Comparison of ENCODE assay signal across 8 mouse cellular contexts in the genomic region with DNA sequence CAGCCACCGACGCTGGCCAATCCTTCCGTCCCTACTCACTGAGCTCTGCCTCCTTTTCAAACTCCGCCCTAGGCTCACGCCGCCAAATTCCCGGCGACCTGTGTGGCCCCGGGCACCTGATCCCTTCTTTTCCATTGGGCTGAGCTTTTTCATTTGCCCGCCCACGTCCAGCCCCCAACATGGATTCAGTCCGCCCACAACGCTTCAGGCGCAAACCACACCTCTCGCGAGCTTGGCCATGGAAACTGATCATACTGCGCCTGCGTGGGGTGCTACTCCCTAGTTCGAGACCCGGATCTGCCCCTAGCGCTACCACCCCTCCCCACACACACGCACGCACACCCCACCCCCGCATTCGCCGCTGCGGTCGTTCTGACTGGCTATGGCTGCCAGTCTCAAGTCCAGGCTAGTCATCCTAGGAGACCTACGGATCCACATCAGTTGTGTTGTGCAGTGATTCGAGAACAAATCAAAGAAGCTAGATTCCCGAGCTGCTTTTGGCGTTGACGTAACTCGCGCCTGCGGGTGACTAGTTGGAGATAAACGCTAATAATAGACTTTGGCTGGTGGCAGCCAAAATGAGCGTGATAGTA. TPM values are rescaled to one million over a fixed set of nuclear protein-coding genes. Genes with fewer than 3 reads are reported as not detected.
DNase-seq lines count a peak whose midpoint lies in the region; ATAC-seq and TF ChIP-seq lines count a peak whose summit lies in the region.

No protein-coding gene starts in this region.

- TF ChIP-seq CTCF in G1E (IDR thresholded peaks at IDR 0.05; ENCODE audit: low read depth, low read length), result no peak
- TF ChIP-seq CTCF in layer of hippocampus, adult 2 months (conservative IDR thresholded peaks at IDR 0.05), result no peak
- TF ChIP-seq CTCF in lung, embryonic 14.5 days (IDR thresholded peaks at IDR 0.05; ENCODE audit: low read depth), result no peak
- no peak for TF ChIP-seq CTCF in olfactory bulb, adult 2 months (IDR thresholded peaks at IDR 0.05; ENCODE audit: insufficient read depth, low read depth, low read length)
- no peak for TF ChIP-seq CTCF in thymus, adult 2 months (IDR thresholded peaks at IDR 0.05; ENCODE audit: borderline replicate concordance, control insufficient read depth, extremely low read depth, insufficient read depth, low read length, poor library complexity)

- peaks cover 6% of the 10 kb centered on the region for H3K36me3 ChIP-seq in G1E (replicated peaks)
- no peaks in the 10 kb centered on the region for H3K36me3 ChIP-seq in forebrain, embryonic 16.5 days (ENCODE audit: control insufficient read depth, insufficient read depth)
- no peaks in the 10 kb centered on the region for H3K36me3 ChIP-seq in lung, embryonic 14.5 days (ENCODE audit: insufficient read depth)
- no peaks in the 10 kb centered on the region for H3K36me3 ChIP-seq in thymus, adult 2 months (ENCODE audit: control insufficient read depth, insufficient read depth, low read length)

- ATAC-seq in G1E (ENCODE audit: extremely low read depth, insufficient number of reproducible peaks, low FRiP score, poor library complexity, severe bottlenecking), result peak; percentile 98; the same call in 1 of the 2 replicates
- ATAC-seq in forebrain, embryonic 16.5 days, result peak; percentile 99
- ATAC-seq in lung, embryonic 14.5 days (ENCODE audit: insufficient read depth), result peak; percentile 99

- H3K27ac ChIP-seq in forebrain, embryonic 16.5 days (ENCODE audit: low read length), result peak overlapping the region; percentile 66
- peak overlapping the region; percentile 85 for H3K27ac ChIP-seq in layer of hippocampus, adult 2 months
- H3K27ac ChIP-seq in lung, embryonic 14.5 days (ENCODE audit: low read depth), result no peak overlapping the region
- H3K27ac ChIP-seq in olfactory bulb, adult 2 months (ENCODE audit: insufficient read depth, low read depth, low read length), result peak overlapping the region; percentile 90
- no peak overlapping the region for H3K27ac ChIP-seq in thymus, adult 2 months (ENCODE audit: control insufficient read depth, insufficient read depth, low read length)

- 17% methylated on average over 37 of the region's 38 CpGs for WGBS in forebrain, embryonic 16.5 days
- WGBS in lung, embryonic 14.5 days, result 7% methylated on average over 38 of the region's 38 CpGs
- WGBS in olfactory bulb, adult 2 months, result 11% methylated on average over 38 of the region's 38 CpGs
- WGBS in thymus, adult 2 months, result 4% methylated on average over 38 of the region's 38 CpGs

- intact Hi-C loops in heart, postnatal 36 days (cut with DNase I), result no loop called here

- no peaks in the 10 kb centered on the region for H3K9me3 ChIP-seq in G1E (replicated peaks)
- H3K9me3 ChIP-seq in forebrain, embryonic 16.5 days (ENCODE audit: control insufficient read depth, low read length), result no peaks in the 10 kb centered on the region
- no peaks in the 10 kb centered on the region for H3K9me3 ChIP-seq in lung, embryonic 14.5 days (ENCODE audit: low read depth, low read length)

- peak overlapping the region; percentile 53 for H3K9ac ChIP-seq in forebrain, embryonic 16.5 days (replicated peaks; ENCODE audit: low read depth, low read length)
- peak overlapping the region; percentile 34 for H3K9ac ChIP-seq in lung, embryonic 14.5 days

- H3K4me2 ChIP-seq in forebrain, embryonic 16.5 days (ENCODE audit: low read length), result peak overlapping the region; percentile 49
- peak overlapping the region; percentile 58 for H3K4me2 ChIP-seq in lung, embryonic 14.5 days

- H3K4me1 ChIP-seq in G1E (ENCODE audit: insufficient read depth, low read depth, low read length), result peaks cover 14% of the 10 kb centered on the region
- peaks cover 6% of the 10 kb centered on the region for H3K4me1 ChIP-seq in forebrain, embryonic 16.5 days (replicated peaks; ENCODE audit: control insufficient read depth, insufficient read depth, low read length)
- H3K4me1 ChIP-seq in lung, embryonic 14.5 days (ENCODE audit: insufficient read depth), result no peaks in the 10 kb centered on the region
- H3K4me1 ChIP-seq in olfactory bulb, adult 2 months (ENCODE audit: control insufficient read depth, insufficient read depth, low read length), result peaks cover 8% of the 10 kb centered on the region
- peaks cover 12% of the 10 kb centered on the region for H3K4me1 ChIP-seq in thymus, adult 2 months (replicated peaks; ENCODE audit: control insufficient read depth, insufficient read depth, low read length)

- TF ChIP-seq POLR2A in olfactory bulb, adult 2 months (IDR thresholded peaks at IDR 0.05; ENCODE audit: insufficient read depth, low read depth, low read length), result no peak
- TF ChIP-seq POLR2A in thymus, adult 2 months (IDR thresholded peaks at IDR 0.05; ENCODE audit: control insufficient read depth, extremely low read depth, insufficient read depth, low read length, poor library complexity), result no peak

- no peaks in the 10 kb centered on the region for H3K27me3 ChIP-seq in G1E (ENCODE audit: insufficient read depth, low read length)
- no peaks in the 10 kb centered on the region for H3K27me3 ChIP-seq in forebrain, embryonic 16.5 days (replicated peaks; ENCODE audit: control insufficient read depth, insufficient read depth, low read length)
- no peaks in the 10 kb centered on the region for H3K27me3 ChIP-seq in lung, embryonic 14.5 days (ENCODE audit: insufficient read depth, low read length)
- no peaks in the 10 kb centered on the region for H3K27me3 ChIP-seq in thymus, adult 2 months (ENCODE audit: control insufficient read depth, insufficient read depth, low read length)

- peak overlapping the region; percentile 70 for H3K4me3 ChIP-seq in G1E (ENCODE audit: low read depth, low read length)
- H3K4me3 ChIP-seq in forebrain, embryonic 16.5 days (replicated peaks; ENCODE audit: low read length), result peak overlapping the region; percentile 58
- H3K4me3 ChIP-seq in layer of hippocampus, adult 2 months, result peak overlapping the region; percentile 51
- peak overlapping the region; percentile 48 for H3K4me3 ChIP-seq in lung, embryonic 14.5 days (ENCODE audit: low read depth, low read length)
- H3K4me3 ChIP-seq in olfactory bulb, adult 2 months (ENCODE audit: insufficient read depth, low read depth, low read length), result peak overlapping the region; percentile 58
- peak overlapping the region; percentile 80 for H3K4me3 ChIP-seq in thymus, adult 2 months (ENCODE audit: control insufficient read depth, insufficient read depth, low read length)

- peak; percentile 78 for DNase-seq in G1E (ENCODE audit: low spot score)
- peak; percentile 85 to 95 for DNase-seq in cerebellum, adult 18-20 months
- DNase-seq in heart, postnatal 36 days, result peak; percentile 88 to 89
- DNase-seq in layer of hippocampus, adult 2 months (ENCODE audit: low spot score in 2 of 2), result peak; percentile 90 to 96
- DNase-seq in lung, embryonic 14.5 days, result peak; percentile 95
- DNase-seq in thymus, adult 2 months, result peak; percentile 72

RNA-seq across cellular contexts. Expression of a gene that starts 0.3 kb away (rescaled TPM):
- total RNA-seq in G1E (2014; fragmentation: Nextera tagmentation), result 14.5 and 17.2 TPM in 2 replicates
- total RNA-seq in G1E (2017), result 5.5 and 8.9 TPM in 2 replicates
- polyA plus RNA-seq in G1E (2012), result 6.0 and 6.5 TPM in 2 replicates
- polyA plus RNA-seq in forebrain, embryonic 16.5 days (2015; fragmentation: Nextera tagmentation; extraction: Ambion mirVana), result 53.2 and 59.8 TPM in 2 replicates
- 10 to 100 TPM; 11.1 to 11.8 TPM for total RNA-seq in heart, postnatal 36 days (2021)
- total RNA-seq in layer of hippocampus, adult 2 months (2021), result 10 to 100 TPM; 49.2 to 51.4 TPM
- 23.7 and 29.1 TPM in 2 replicates for polyA plus RNA-seq in lung, embryonic 14.5 days (2014; fragmentation: Nextera tagmentation; extraction: Ambion mirVana)
- not detected in 2 replicates for polyA plus RNA-seq in olfactory bulb, adult 2 months (2012; ENCODE audit: insufficient read depth, insufficient read length, low replicate concordance, missing spikeins)
- polyA plus RNA-seq in thymus, adult 2 months (2012; rRNA removed), result 31.0 and 32.0 TPM in 2 replicates

RNA-seq across cellular contexts. Expression of a gene that starts 19.6 kb away (rescaled TPM):
- total RNA-seq in G1E (2014; fragmentation: Nextera tagmentation), result not detected in 2 replicates
- total RNA-seq in G1E (2017), result not detected in 2 replicates
- not detected in 2 replicates for polyA plus RNA-seq in G1E (2012)
- polyA plus RNA-seq in forebrain, embryonic 16.5 days (2015; fragmentation: Nextera tagmentation; extraction: Ambion mirVana), result not detected in 2 replicates
- total RNA-seq in heart, postnatal 36 days (2021), result not detected
- not detected for total RNA-seq in layer of hippocampus, adult 2 months (2021)
- not detected in 2 replicates for polyA plus RNA-seq in lung, embryonic 14.5 days (2014; fragmentation: Nextera tagmentation; extraction: Ambion mirVana)
- not detected in 2 replicates for polyA plus RNA-seq in olfactory bulb, adult 2 months (2012; ENCODE audit: insufficient read depth, insufficient read length, low replicate concordance, missing spikeins)
- polyA plus RNA-seq in thymus, adult 2 months (2012; rRNA removed), result not detected in 2 replicates

RNA-seq across cellular contexts. Expression of a gene that starts 28.4 kb away (rescaled TPM):
- not detected in 2 replicates for total RNA-seq in G1E (2014; fragmentation: Nextera tagmentation)
- total RNA-seq in G1E (2017), result not detected in 2 replicates
- polyA plus RNA-seq in G1E (2012), result not detected in 2 replicates
- 101 and 151 TPM in 2 replicates for polyA plus RNA-seq in forebrain, embryonic 16.5 days (2015; fragmentation: Nextera tagmentation; extraction: Ambion mirVana)
- total RNA-seq in heart, postnatal 36 days (2021), result under 1 TPM in 1 of 2 experiments, not detected in 1; 0.25 TPM
- total RNA-seq in layer of hippocampus, adult 2 months (2021), result 100 to 1,000 TPM; 376 to 404 TPM
- polyA plus RNA-seq in lung, embryonic 14.5 days (2014; fragmentation: Nextera tagmentation; extraction: Ambion mirVana), result 0.66 and 0.76 TPM in 2 replicates
- not detected in 2 replicates for polyA plus RNA-seq in olfactory bulb, adult 2 months (2012; ENCODE audit: insufficient read depth, insufficient read length, low replicate concordance, missing spikeins)
- 0.14 and 0.15 TPM in 2 replicates for polyA plus RNA-seq in thymus, adult 2 months (2012; rRNA removed)

RNA-seq across cellular contexts. Expression of a gene that starts 29.9 kb away (rescaled TPM):
- total RNA-seq in G1E (2014; fragmentation: Nextera tagmentation), result 93.3 and 105 TPM in 2 replicates
- total RNA-seq in G1E (2017), result 38.1 and 41.0 TPM in 2 replicates
- polyA plus RNA-seq in G1E (2012), result 46.2 and 48.8 TPM in 2 replicates
- not detected in 2 replicates for polyA plus RNA-seq in forebrain, embryonic 16.5 days (2015; fragmentation: Nextera tagmentation; extraction: Ambion mirVana)
- under 1 TPM in 1 of 2 experiments, not detected in 1; 0.14 TPM for total RNA-seq in heart, postnatal 36 days (2021)
- total RNA-seq in layer of hippocampus, adult 2 months (2021), result not detected
- polyA plus RNA-seq in lung, embryonic 14.5 days (2014; fragmentation: Nextera tagmentation; extraction: Ambion mirVana), result 1.1 and 1.6 TPM in 2 replicates
- not detected in 2 replicates for polyA plus RNA-seq in olfactory bulb, adult 2 months (2012; ENCODE audit: insufficient read depth, insufficient read length, low replicate concordance, missing spikeins)
- polyA plus RNA-seq in thymus, adult 2 months (2012; rRNA removed), result 2.7 and 2.9 TPM in 2 replicates

RNA-seq across cellular contexts. Expression of a gene that starts 38.7 kb away (rescaled TPM):
- total RNA-seq in G1E (2014; fragmentation: Nextera tagmentation), result not detected in 2 replicates
- total RNA-seq in G1E (2017), result 1.5 TPM in 1 of 2 replicates, not detected in the other
- not detected in 2 replicates for polyA plus RNA-seq in G1E (2012)
- not detected in 2 replicates for polyA plus RNA-seq in forebrain, embryonic 16.5 days (2015; fragmentation: Nextera tagmentation; extraction: Ambion mirVana)
- not detected for total RNA-seq in heart, postnatal 36 days (2021)
- not detected for total RNA-seq in layer of hippocampus, adult 2 months (2021)
- not detected in 2 replicates for polyA plus RNA-seq in lung, embryonic 14.5 days (2014; fragmentation: Nextera tagmentation; extraction: Ambion mirVana)
- not detected in 2 replicates for polyA plus RNA-seq in olfactory bulb, adult 2 months (2012; ENCODE audit: insufficient read depth, insufficient read length, low replicate concordance, missing spikeins)
- not detected in 2 replicates for polyA plus RNA-seq in thymus, adult 2 months (2012; rRNA removed)

Comparison
In these comparisons a context has a peak if more than half of its experiments do, and no peak if none do; other contexts are left out.
1. H3K27ac ChIP-seq: peak in forebrain, embryonic 16.5 days (single experiment), layer of hippocampus, adult 2 months (single experiment) and olfactory bulb, adult 2 months (single experiment); none in lung, embryonic 14.5 days (single experiment) and thymus, adult 2 months (single experiment).
2. Peak in every context shown above with its lines, with median percentiles within 50 percentile points of each other: ATAC-seq, DNase-seq and H3K4me3 ChIP-seq.